Mouse (Mus musculus) embryonic facial prominence, embryonic 14.5 days (tissue): Measurements from ENCODE around the gene Evl. TPM values are rescaled to one million over a fixed set of nuclear protein-coding genes. Genes with fewer than 3 reads are reported as not detected.

Source experiments
- ATAC-seq: fragments of 200-750 bp; cut with Nextera tagmentation; 2 replicates; pipeline ENCODE4 v1.8.0; 2017; ENCODE audit warnings: low read depth, moderate number of reproducible peaks, moderate TSS enrichment
- DNase-seq: peaks from one replicate; pipeline ENCODE4 v3.0.0-alpha.2; 2015; ENCODE audit warnings: low spot score
- H3K27ac ChIP-seq: fragments of 300-500 bp; sonication (generic); replicated peaks from 2 replicates; pipeline ENCODE4 v1.5.1; 2014; ENCODE audit warnings: low read depth, mild to moderate bottlenecking, low read length, moderate library complexity
- H3K27me3 ChIP-seq: fragments of 300-500 bp; sonication (generic); replicated peaks from 2 replicates; pipeline ENCODE4 v1.6.1; 2014; ENCODE audit warnings: low read length; ENCODE audit not compliant: control insufficient read depth, insufficient read depth
- H3K36me3 ChIP-seq: fragments of 300-500 bp; sonication (generic); 2 replicates; pipeline ENCODE4 v1.6.1; 2014; ENCODE audit warnings: low read length, mixed read lengths; ENCODE audit not compliant: control insufficient read depth, insufficient read depth
- H3K4me1 ChIP-seq: fragments of 300-500 bp; sonication (generic); 2 replicates; pipeline ENCODE4 v1.6.1; 2014; ENCODE audit warnings: antibody characterized with exemption, low read length; ENCODE audit not compliant: control insufficient read depth, insufficient read depth
- H3K4me2 ChIP-seq: fragments of 300-500 bp; sonication (generic); 2 replicates; pipeline ENCODE4 v1.6.1; 2014; ENCODE audit warnings: low read depth, mild to moderate bottlenecking, low read length, moderate library complexity, mixed read lengths
- H3K4me3 ChIP-seq: fragments of 300-500 bp; sonication (generic); 2 replicates; pipeline ENCODE4 v1.5.1; 2014; ENCODE audit warnings: low read depth, mild to moderate bottlenecking, low read length
- H3K9ac ChIP-seq: fragments of 300-500 bp; sonication (generic); 2 replicates; pipeline ENCODE4 v1.6.1; 2014; ENCODE audit warnings: low read depth, mild to moderate bottlenecking, low read length, moderate library complexity, mixed read lengths
- H3K9me3 ChIP-seq: fragments of 300-500 bp; sonication (generic); 2 replicates; pipeline ENCODE4 v1.6.1; 2016; ENCODE audit warnings: low read length; ENCODE audit not compliant: control insufficient read depth
- WGBS: fragments of 180-500 bp; shearing (Covaris S2); extraction: QIAGEN DNeasy Blood & Tissue Kit; methylation state at CpG from one replicate; pipeline ENCODE4 v1.1.7; 2014; 5-methylcytosine and 5-hydroxymethylcytosine counted together
- polyA plus RNA-seq: library from polyadenylated mRNA; unstranded; fragments of >200 nt; fragmentation: Nextera tagmentation; extraction: Ambion mirVana; gene quantifications from 2 replicates; pipeline ENCODE4 v1.2.1, GENCODE M21; 2014

Evl gene
- polyA plus RNA-seq, 1 experiment from 2014 or later = 62.7 TPM

DNA sequence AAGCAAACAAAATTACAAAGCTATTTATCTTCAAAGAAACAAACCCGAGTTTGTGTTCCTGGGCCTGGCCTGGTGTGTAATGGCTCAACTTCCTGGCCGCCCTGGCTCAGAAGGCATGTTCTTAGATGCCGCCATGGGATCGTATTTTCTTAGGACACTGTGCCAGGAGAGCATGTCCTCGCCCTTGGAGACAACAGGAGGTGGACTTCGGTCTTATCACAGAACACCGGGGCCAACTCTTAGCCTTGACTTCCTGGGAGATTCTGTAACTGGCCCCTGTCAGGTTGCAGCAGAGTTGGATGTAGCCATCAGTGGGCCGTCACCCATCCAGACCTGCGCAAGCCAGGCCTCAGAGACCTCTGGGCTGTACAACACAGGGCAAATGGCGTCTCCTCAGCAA, 145.1 kb downstream of the Evl start:
- H3K27me3 ChIP-seq = peaks cover 38% of the 10 kb centered on the region
- DNase-seq = no peak
- H3K4me1 ChIP-seq = 0 out of 2 replicates have a peak, but pooled peaks cover 3% of the 10 kb centered on the region
- WGBS = 70% methylated on average over 10 of the region's 10 CpGs
- H3K4me2 ChIP-seq = no peak overlapping the region
- H3K36me3 ChIP-seq = no peaks in the 10 kb centered on the region
- no peaks in the 10 kb centered on the region for H3K9me3 ChIP-seq
- H3K4me3 ChIP-seq = no peak overlapping the region
- no peak overlapping the region for H3K9ac ChIP-seq
- no peak overlapping the region for H3K27ac ChIP-seq
- ATAC-seq = no peak

DNA sequence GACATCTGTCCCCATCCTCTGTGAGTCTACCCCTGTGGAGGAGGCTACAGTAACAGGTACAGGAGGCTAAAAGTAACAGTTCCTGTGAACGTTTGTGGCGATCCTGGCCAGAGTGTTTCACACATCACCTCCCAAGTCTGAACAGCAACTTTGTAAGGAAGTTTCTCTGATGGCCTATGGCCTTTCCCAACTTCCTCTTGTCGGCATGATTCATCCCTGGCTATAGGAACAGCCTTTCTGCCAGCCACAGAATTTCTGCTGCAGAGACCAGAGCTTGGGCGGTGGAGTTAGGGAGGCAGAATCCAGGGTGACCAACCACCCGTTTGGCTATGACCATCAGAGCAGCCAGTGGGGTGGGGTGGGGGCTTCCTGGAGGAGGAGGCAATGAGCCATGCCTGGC, 145.5 kb downstream of the Evl start:
- H3K9ac ChIP-seq = no peak overlapping the region
- no peak for ATAC-seq
- no peaks in the 10 kb centered on the region for H3K9me3 ChIP-seq
- H3K27me3 ChIP-seq = peaks cover 41% of the 10 kb centered on the region
- no peak overlapping the region for H3K27ac ChIP-seq
- no peaks in the 10 kb centered on the region for H3K36me3 ChIP-seq
- DNase-seq = no peak
- WGBS = 64% methylated on average over 5 of the region's 5 CpGs
- no peak overlapping the region for H3K4me3 ChIP-seq
- 0 out of 2 replicates have a peak, but pooled peaks cover 3% of the 10 kb centered on the region for H3K4me1 ChIP-seq
- H3K4me2 ChIP-seq = no peak overlapping the region

DNA sequence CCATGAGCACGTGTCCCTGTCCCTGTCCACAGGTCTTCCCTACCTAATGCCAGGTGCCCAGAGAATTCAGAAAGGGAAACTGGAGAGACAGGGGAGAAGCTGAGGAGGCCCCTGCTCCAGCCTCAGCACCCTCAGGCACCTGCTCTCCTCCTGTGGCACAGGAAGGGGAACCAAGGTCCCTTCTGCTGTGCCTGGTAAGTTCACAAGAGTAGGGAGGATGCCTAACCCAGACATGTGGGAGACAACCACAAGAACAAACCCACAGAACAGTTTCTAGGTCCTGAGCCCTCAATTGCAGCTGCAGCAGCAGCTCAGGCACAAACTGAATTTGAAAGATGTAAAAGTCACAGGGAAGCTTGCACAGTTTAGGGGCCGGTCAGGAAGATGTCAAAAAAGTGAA, 146.7 kb downstream of the Evl start:
- WGBS = 56% methylated on average over 2 of the region's 2 CpGs
- Histone ChIP-seq H3K9ac (no peak overlapping the region), H3K4me1 (0 out of 2 replicates have a peak, but pooled peaks cover 3% of the 10 kb centered on the region), H3K4me2 (no peak overlapping the region), H3K4me3 (0 out of 2 replicates have a peak overlapping the region, but pooled peaks have one; percentile 25), H3K27ac (no peak overlapping the region), H3K36me3 (no peaks in the 10 kb centered on the region), H3K9me3 (no peaks in the 10 kb centered on the region), H3K27me3 (peaks cover 41% of the 10 kb centered on the region)
- no peak for ATAC-seq
- no peak for DNase-seq

DNA sequence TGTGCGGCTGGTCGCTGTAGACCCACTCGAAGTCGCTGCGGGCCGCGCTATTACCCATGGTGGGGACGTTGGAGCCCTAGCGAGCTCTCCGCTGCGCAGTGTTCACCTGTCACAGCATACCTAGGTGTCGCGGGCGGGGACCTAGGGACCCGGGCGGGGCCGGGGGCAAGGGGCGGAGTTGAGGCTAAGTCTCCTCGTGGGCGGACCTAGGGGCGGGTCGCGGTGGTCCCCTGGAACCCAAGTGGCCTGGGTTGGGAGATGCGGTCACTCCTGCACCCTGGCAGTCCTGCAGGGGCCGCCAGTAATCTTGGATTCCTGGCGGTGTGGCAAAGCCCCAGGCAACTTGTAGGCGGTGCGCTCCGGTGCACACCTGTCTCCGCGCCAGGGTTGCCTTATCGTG, 147.7 kb downstream of the Evl start, which contains the start of gene Degs2:
Gene Degs2 (minus strand): TSS at position 131 of the 400 bp plus-strand sequence.
- peak within 1 kb of the TSS; percentile 41 for H3K4me2 ChIP-seq
- ATAC-seq (peak; percentile 39; the same call in 1 of the 2 replicates), DNase-seq (peak; percentile 11)
- WGBS = 2% methylated on average over 22 of the region's 32 CpGs
- H3K4me3 ChIP-seq = peak within 1 kb of the TSS; percentile 25
- no peaks in the 10 kb centered on the region for H3K9me3 ChIP-seq
- H3K9ac ChIP-seq = no peak within 1 kb of the TSS
- peaks cover 41% of the 10 kb centered on the region for H3K27me3 ChIP-seq
- H3K4me1 ChIP-seq = 0 out of 2 replicates have a peak, but pooled peaks cover 3% of the 10 kb centered on the region
- no peak within 1 kb of the TSS for H3K27ac ChIP-seq
- H3K36me3 ChIP-seq = no peaks in the 10 kb centered on the region

DNA sequence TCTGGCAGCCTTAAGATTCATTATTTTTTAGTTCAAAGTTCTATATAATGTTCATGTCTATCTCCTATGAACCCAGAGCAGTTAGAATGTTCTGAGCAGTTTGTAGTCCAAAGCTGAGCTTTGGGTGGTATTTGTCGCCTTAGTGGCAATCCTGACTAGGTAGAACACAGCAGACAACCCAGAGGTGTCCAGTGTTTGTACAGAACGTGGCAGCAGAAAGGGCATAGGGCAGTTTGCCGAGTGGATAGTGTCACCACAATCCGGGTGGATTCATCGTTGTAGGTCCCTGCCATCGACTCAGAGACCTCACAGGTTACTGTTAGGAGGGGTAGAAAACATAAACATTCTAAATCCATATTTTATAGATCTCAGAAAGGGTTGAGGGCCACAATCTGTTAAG, 151.0 kb downstream of the Evl start:
- H3K4me3 ChIP-seq = no peak overlapping the region
- WGBS = 88% methylated on average over 6 of the region's 6 CpGs
- H3K9ac ChIP-seq = no peak overlapping the region
- H3K27me3 ChIP-seq = peaks cover 37% of the 10 kb centered on the region
- no peaks in the 10 kb centered on the region for H3K36me3 ChIP-seq
- DNase-seq = no peak
- H3K27ac ChIP-seq = no peak overlapping the region
- no peak overlapping the region for H3K4me2 ChIP-seq
- no peak for ATAC-seq
- H3K4me1 ChIP-seq = 0 out of 2 replicates have a peak, but pooled peaks cover 3% of the 10 kb centered on the region
- H3K9me3 ChIP-seq = no peaks in the 10 kb centered on the region

DNA sequence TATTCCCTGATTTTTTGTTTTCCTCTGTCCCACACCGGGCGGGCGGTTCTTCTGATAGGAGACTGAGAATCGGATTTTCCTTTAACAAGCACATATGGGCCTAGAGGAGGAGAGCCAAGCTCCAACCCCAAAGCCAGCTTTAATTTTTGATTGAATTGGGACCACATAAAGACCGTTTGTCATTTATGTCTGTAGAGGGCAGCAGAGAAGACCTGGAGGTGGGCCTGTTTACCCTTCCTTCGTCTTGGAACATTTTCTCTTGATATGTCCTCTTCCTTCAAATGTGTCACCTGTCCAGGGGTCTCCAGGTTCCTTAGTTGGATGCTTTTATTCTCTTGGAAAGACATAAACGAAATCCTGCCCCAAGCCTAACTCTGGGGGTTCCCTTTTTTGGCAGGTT, 151.6 kb downstream of the Evl start:
- DNase-seq (peak; percentile 16), ATAC-seq (no peak)
- H3K4me3 ChIP-seq = no peak overlapping the region
- WGBS = 53% methylated on average over 7 of the region's 7 CpGs
- no peak overlapping the region for H3K9ac ChIP-seq
- peaks cover 30% of the 10 kb centered on the region for H3K27me3 ChIP-seq
- no peak overlapping the region for H3K27ac ChIP-seq
- no peak overlapping the region for H3K4me2 ChIP-seq
- H3K4me1 ChIP-seq = 0 out of 2 replicates have a peak, but pooled peaks cover 3% of the 10 kb centered on the region
- no peaks in the 10 kb centered on the region for H3K36me3 ChIP-seq
- no peaks in the 10 kb centered on the region for H3K9me3 ChIP-seq

DNA sequence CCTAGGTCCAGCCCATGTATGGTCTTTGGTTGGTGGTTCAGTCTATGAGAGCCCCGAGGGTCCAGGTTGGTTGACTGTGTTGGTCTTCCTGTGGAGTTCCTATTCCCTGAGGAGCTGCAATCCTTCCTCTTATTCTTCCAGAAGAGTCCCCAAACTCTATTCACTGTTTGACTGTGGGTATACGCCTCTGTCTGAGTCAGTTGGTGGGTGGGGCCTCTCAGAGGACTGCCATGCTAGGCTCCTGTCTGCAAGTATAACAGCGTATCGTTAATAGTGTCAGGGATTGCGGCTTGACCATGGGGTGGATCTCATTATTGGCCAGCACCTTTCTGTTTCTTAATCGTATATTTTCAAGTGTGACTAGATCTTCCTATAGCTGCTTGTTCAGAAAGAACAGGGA, 154.9 kb downstream of the Evl start:
- H3K27ac ChIP-seq = no peak overlapping the region
- ATAC-seq (no peak), DNase-seq (no peak)
- H3K9me3 ChIP-seq = no peaks in the 10 kb centered on the region
- H3K36me3 ChIP-seq = no peaks in the 10 kb centered on the region
- no peak overlapping the region for H3K9ac ChIP-seq
- H3K4me1 ChIP-seq = no peaks in the 10 kb centered on the region
- 81% methylated on average over 6 of the region's 6 CpGs for WGBS
- H3K27me3 ChIP-seq = 0 out of 2 replicates have a peak, but pooled peaks cover 5% of the 10 kb centered on the region
- no peak overlapping the region for H3K4me3 ChIP-seq
- H3K4me2 ChIP-seq = no peak overlapping the region

DNA sequence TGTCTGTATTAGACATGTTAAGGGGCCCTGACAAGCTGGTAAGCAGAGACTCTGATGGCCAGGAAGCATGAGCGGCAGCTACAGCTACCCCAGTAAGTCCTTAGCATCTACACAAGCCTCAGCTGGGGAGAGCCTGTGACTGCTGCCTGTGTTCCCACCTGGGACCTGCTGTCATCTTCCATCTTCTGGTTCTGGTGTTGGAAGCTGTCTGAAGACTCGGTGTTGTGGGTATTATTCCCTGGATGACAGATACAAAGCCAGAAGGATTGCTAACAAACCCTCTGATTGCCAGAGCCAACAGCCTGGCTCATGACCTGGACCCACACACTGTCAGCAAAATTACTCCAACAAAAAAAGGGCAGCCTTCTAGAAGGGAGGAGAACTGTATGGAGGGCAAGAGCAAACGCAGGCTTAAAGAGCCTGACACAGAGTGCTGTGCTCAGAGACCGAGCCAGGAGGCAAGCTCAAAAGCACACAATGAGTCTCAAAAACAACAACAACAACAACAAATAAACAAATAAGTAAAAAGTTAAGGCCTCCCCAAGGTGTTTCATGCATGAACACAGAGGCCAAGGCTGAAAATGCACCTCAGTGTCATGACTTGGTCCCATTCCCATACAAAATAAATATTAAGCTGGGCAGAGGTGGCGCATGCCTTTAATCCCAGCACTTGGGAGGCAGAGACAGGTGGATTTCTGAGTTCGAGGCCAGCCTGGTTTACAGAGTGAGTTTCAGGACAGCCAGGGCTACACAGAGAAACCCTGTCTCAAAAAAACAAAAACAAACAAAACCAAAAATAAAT, 155.6 kb downstream of the Evl start:
- Histone ChIP-seq H3K4me1 (no peaks in the 10 kb centered on the region), H3K9ac (no peak overlapping the region), H3K36me3 (no peaks in the 10 kb centered on the region), H3K4me2 (no peak overlapping the region), H3K9me3 (no peaks in the 10 kb centered on the region), H3K4me3 (no peak overlapping the region), H3K27ac (no peak overlapping the region), H3K27me3 (no peaks in the 10 kb centered on the region)
- no peak for ATAC-seq
- WGBS = 85% methylated on average over 6 of the region's 6 CpGs
- DNase-seq = no peak
